Mouse (Mus musculus): ENCODE measurements around the gene Anks1. TPM values are rescaled to one million over a fixed set of nuclear protein-coding genes. Genes with fewer than 3 reads are reported as not detected.

The Anks1 gene
- 21.0 and 21.4 TPM in 2 replicates for polyA plus RNA-seq (2016; fragmentation: Nextera tagmentation; extraction: Ambion mirVana)

DNA sequence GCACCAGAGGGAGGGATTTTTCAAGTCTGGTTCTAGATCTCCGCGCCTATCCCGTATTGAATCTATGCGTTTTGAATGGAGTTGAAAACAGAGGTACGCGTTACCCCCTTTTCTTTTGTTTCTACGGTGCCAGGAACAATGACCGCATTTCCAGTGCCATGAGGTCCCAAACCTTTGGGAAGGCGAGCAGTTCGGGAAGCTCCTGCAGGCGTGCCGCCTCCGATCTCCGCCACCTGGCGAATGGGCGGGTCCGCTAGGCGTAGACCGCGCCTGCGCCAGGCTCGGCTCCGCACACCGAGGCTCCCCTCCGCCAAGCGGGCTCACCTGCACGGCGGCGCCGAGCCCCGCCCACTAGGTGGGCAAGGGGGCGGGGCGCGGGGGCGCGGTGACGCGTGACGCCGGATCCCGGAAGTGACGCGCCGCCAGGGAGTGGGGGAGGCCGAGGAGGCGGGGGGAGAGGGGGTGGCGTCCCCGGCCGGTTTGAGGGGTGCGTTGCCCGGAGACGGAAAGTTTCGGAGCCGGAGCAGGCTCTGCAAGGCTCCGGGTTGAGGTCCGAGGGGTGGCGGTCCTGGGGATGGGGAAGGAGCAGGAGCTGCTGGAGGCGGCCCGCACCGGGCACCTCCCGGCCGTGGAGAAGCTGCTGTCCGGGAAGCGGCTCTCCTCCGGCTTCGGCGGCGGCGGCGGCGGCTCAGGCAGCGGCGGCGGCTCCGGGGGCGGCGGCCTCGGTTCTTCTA lies at the start of gene Anks1:
Gene Anks1, plus strand, starts transcription at position 419 of the 734 bp plus-strand sequence.
- no peaks in the 10 kb centered on the region for H3K9me3 ChIP-seq
- H3K27me3 ChIP-seq (ENCODE audit: poor library complexity, severe bottlenecking): no peaks in the 10 kb centered on the region
- WGBS: under 1% methylated on average over 78 of the region's 78 CpGs
- H3K4me3 ChIP-seq: peak within 1 kb of the TSS; percentile 94
- H3K4me1 ChIP-seq: peaks cover 46% of the 10 kb centered on the region
- peak within 1 kb of the TSS; percentile 91 for H3K27ac ChIP-seq
- DNase-seq (ENCODE audit: extremely low spot score, low spot score): peak; percentile 86
- H3K36me3 ChIP-seq (replicated peaks): peaks cover 32% of the 10 kb centered on the region

GRCm38 (mm10) chr17:27865461-27865860 lies 43.6 kb upstream of the Anks1 start:
- no peaks in the 10 kb centered on the region for H3K27me3 ChIP-seq (ENCODE audit: poor library complexity, severe bottlenecking)
- H3K36me3 ChIP-seq (replicated peaks): peaks cover 14% of the 10 kb centered on the region
- no peak overlapping the region for H3K27ac ChIP-seq
- no peak for DNase-seq (ENCODE audit: extremely low spot score, low spot score)
- H3K4me3 ChIP-seq: no peak overlapping the region
- no peaks in the 10 kb centered on the region; the same call in 1 of the 2 replicates for H3K9me3 ChIP-seq
- WGBS: 92% methylated on average over 2 of the region's 2 CpGs
- 0 out of 2 replicates have a peak, but pooled peaks cover 2% of the 10 kb centered on the region for H3K4me1 ChIP-seq

GRCm38 (mm10) chr17:27866737-27867136 lies 42.4 kb upstream of the Anks1 start:
- no peaks in the 10 kb centered on the region for H3K4me1 ChIP-seq
- H3K9me3 ChIP-seq: no peaks in the 10 kb centered on the region; the same call in 1 of the 2 replicates
- H3K36me3 ChIP-seq (replicated peaks): peaks cover 10% of the 10 kb centered on the region
- no peaks in the 10 kb centered on the region for H3K27me3 ChIP-seq (ENCODE audit: poor library complexity, severe bottlenecking)
- DNase-seq (ENCODE audit: extremely low spot score, low spot score): no peak
- H3K4me3 ChIP-seq: no peak overlapping the region
- H3K27ac ChIP-seq: no peak overlapping the region
- WGBS: 98% methylated on average over 4 of the region's 4 CpGs

DNA sequence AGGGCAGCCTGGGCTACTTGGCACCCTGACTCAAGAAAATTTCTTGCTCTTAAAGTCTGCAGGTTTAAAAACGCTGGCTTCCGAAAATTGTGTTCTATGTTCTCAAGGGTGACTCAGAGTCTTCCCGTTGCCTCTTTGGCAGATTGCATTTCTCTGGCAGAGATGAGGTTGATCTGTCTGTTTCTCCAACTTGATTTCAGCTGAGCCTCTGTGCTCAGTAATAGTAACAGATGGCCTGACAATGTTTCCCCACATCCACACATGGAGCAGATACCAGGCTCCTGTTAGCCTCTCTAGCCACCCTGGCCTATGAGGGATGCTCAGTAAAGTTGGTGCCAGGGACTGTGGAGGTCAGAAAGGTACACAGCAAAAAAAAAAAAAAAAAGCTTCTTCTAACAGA lies 37.3 kb upstream of the Anks1 start:
- H3K4me1 ChIP-seq: no peaks in the 10 kb centered on the region
- H3K27me3 ChIP-seq (ENCODE audit: poor library complexity, severe bottlenecking): no peaks in the 10 kb centered on the region
- H3K9me3 ChIP-seq: no peaks in the 10 kb centered on the region; the same call in 1 of the 2 replicates
- H3K36me3 ChIP-seq (replicated peaks): peaks cover 10% of the 10 kb centered on the region
- no peak overlapping the region for H3K4me3 ChIP-seq
- DNase-seq (ENCODE audit: extremely low spot score, low spot score): no peak
- no peak overlapping the region for H3K27ac ChIP-seq
- 93% methylated on average over 3 of the region's 3 CpGs for WGBS

- H3K27me3 ChIP-seq (ENCODE audit: poor library complexity, severe bottlenecking): no peaks in the 10 kb centered on the region
- no peak overlapping the region for H3K4me3 ChIP-seq
- DNase-seq (ENCODE audit: extremely low spot score, low spot score): no peak
- peaks cover 21% of the 10 kb centered on the region for H3K36me3 ChIP-seq (replicated peaks)
- H3K4me1 ChIP-seq: no peaks in the 10 kb centered on the region
- WGBS: 91% methylated on average over 3 of the region's 3 CpGs
- H3K27ac ChIP-seq: no peak overlapping the region
- no peaks in the 10 kb centered on the region; the same call in 1 of the 2 replicates for H3K9me3 ChIP-seq
These were observed 35.5 kb upstream of the Anks1 start for GRCm38 (mm10) chr17:27873583-27873982.

DNA sequence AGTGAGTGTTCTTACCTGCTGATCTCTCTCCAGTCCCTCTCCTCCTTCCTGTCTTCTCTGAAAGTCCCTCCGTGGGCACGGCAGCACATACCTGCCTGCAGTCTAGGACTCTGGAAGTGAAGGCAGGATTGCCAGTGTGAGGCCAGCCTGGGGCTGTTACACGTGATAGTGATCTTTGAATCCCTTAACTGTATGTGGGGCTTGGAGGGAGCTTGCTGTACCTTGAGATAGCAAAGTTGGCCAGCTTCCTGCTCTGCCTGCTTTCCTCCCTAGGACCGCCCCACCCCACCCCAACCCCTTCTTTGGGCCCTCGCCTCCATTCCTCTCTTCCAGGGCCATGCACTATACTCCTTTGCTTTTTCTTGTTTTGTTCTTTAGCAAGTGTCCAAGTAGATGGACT lies 34.6 kb upstream of the Anks1 start:
- Histone ChIP-seq H3K36me3 (replicated peaks) (peaks cover 25% of the 10 kb centered on the region), H3K4me3 (no peak overlapping the region), H3K27ac (no peak overlapping the region), H3K4me1 (no peaks in the 10 kb centered on the region), H3K27me3 (ENCODE audit: poor library complexity, severe bottlenecking) (no peaks in the 10 kb centered on the region), H3K9me3 (no peaks in the 10 kb centered on the region; the same call in 1 of the 2 replicates)
- no peak for DNase-seq (ENCODE audit: extremely low spot score, low spot score)
- WGBS: 69% methylated on average over 5 of the region's 5 CpGs

GRCm38 (mm10) chr17:27881518-27881917 lies 27.6 kb upstream of the Anks1 start:
- Histone ChIP-seq H3K9me3 (no peaks in the 10 kb centered on the region), H3K4me3 (no peak overlapping the region), H3K27me3 (ENCODE audit: poor library complexity, severe bottlenecking) (no peaks in the 10 kb centered on the region)

GRCm38 (mm10) chr17:27883129-27883528 lies 26.0 kb upstream of the Anks1 start:
- Histone ChIP-seq H3K27me3 (ENCODE audit: poor library complexity, severe bottlenecking) (no peaks in the 10 kb centered on the region), H3K36me3 (replicated peaks) (peaks cover 94% of the 10 kb centered on the region), H3K9me3 (no peaks in the 10 kb centered on the region), H3K27ac (no peak overlapping the region), H3K4me1 (no peaks in the 10 kb centered on the region), H3K4me3 (no peak overlapping the region)
- DNase-seq (ENCODE audit: extremely low spot score, low spot score): no peak
- WGBS: 93% methylated on average over 8 of the region's 8 CpGs

More at GRCm38 (mm10) chr17:27881518-27881917, 27.6 kb upstream of the Anks1 start:
- Histone ChIP-seq H3K27ac (no peak overlapping the region), H3K36me3 (replicated peaks) (peaks cover 86% of the 10 kb centered on the region), H3K4me1 (no peaks in the 10 kb centered on the region)
- DNase-seq (ENCODE audit: extremely low spot score, low spot score): no peak
- WGBS: 78% methylated on average over 11 of the region's 11 CpGs

DNA sequence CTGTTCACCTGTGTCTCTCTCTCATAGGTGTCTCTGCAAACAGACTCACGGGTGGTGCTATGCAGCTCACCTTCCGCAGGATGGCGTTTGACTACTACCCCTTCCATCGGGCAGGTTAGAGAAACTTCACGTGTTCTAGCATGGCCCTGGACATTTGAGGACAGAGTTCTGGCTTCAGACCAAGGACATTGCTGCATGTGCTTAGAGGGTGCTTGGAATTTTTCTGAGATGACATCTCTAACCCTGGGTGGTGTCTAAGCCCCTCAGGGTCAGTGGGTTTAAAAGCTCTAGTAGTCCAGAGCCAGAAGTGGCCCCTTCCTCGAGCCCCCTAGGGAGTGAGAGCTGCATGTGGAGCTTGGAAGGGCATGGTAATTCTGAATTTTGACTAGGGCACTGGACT lies 25.1 kb upstream of the Anks1 start:
- Histone ChIP-seq H3K27ac (no peak overlapping the region), H3K4me3 (no peak overlapping the region), H3K9me3 (no peaks in the 10 kb centered on the region), H3K36me3 (replicated peaks) (peaks cover 94% of the 10 kb centered on the region), H3K4me1 (no peaks in the 10 kb centered on the region), H3K27me3 (ENCODE audit: poor library complexity, severe bottlenecking) (no peaks in the 10 kb centered on the region)
- no peak for DNase-seq (ENCODE audit: extremely low spot score, low spot score)
- WGBS: 94% methylated on average over 6 of the region's 6 CpGs

DNA sequence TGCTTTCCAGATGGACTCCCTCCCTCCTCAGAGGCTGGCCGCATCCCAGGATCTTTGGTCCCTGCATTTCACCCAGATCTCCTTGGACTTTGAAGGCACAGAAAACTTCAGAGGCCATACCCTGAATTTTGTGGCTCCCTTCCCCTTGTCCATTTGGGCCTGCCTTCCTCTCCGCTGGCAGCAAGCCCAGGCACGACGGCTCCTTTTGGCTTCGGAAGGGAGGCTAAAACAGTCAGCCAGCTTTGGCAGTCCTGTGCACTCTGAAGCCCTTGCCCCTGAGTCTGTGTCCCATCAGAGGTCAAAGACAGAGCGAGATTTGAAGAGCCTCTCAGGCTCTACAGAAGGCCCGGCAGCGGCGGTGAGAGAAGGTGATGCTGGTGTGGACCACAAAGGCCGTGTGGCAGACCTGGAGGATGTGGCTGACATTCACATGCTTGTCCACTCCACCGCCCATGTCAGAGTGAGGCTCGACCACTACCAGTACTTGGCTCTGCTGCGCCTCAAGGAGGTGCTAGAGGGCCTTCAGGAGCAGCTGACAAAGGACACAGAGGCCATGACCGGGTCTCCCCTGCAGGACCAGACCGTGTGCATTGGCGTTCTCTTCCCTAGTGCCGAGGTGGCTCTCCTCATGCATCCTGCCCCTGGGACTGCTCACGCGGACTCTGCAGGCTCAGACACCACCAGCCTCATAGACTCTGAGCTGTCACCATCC lies 22.5 kb upstream of the Anks1 start:
- no peak overlapping the region for H3K27ac ChIP-seq
- no peaks in the 10 kb centered on the region for H3K4me1 ChIP-seq
- DNase-seq (ENCODE audit: extremely low spot score, low spot score): no peak
- peaks cover 93% of the 10 kb centered on the region for H3K36me3 ChIP-seq (replicated peaks)
- no peak overlapping the region for H3K4me3 ChIP-seq
- WGBS: 86% methylated on average over 19 of the region's 19 CpGs
- no peaks in the 10 kb centered on the region for H3K27me3 ChIP-seq (ENCODE audit: poor library complexity, severe bottlenecking)
- H3K9me3 ChIP-seq: no peaks in the 10 kb centered on the region

GRCm38 (mm10) chr17:27907512-27908205 lies 1.4 kb upstream of the Anks1 start:
- DNase-seq (ENCODE audit: extremely low spot score, low spot score): peak; percentile 90
- Histone ChIP-seq H3K4me1 (peaks cover 46% of the 10 kb centered on the region), H3K4me3 (peak overlapping the region; percentile 94), H3K27ac (peak overlapping the region; percentile 89), H3K36me3 (replicated peaks) (peaks cover 32% of the 10 kb centered on the region), H3K27me3 (ENCODE audit: poor library complexity, severe bottlenecking) (no peaks in the 10 kb centered on the region), H3K9me3 (no peaks in the 10 kb centered on the region)
- under 1% methylated on average over 45 of the region's 45 CpGs for WGBS

DNA sequence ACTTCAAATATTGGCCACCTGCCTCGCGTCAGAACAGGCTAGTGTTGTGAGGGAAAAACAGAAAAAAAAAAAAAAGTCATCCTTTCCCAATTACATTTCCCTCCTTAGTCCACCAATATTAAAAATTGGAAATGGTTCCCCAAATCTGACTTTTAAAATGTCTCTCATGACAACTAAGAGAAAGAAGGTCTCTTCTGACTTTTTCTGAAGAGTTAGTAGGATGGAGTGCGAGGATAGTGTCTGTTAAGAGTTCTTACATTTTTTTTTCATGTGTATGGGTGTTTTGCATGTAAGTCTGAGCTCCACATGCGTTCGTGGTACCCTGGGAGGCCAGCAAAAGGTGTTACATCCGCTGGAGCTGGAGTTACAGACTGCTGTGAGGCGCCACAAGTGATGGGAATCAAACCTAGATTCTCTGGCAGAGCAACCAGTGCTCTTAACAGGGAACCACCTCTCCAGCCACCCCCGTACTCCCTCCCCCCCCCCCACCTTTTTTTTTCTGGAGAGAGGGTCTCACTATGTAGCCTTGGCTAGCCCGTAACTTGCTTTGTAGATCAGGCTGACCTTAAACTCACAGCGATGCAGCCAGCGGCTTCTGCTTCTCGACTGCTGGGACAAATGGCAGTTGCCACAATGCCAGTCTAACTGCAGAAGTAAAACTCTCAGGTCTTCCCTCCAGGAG lies 759 bp upstream of the Anks1 start:
- Histone ChIP-seq H3K4me3 (peak overlapping the region; percentile 94), H3K9me3 (no peaks in the 10 kb centered on the region), H3K36me3 (replicated peaks) (peaks cover 32% of the 10 kb centered on the region), H3K27ac (peak overlapping the region; percentile 91), H3K4me1 (peaks cover 46% of the 10 kb centered on the region), H3K27me3 (ENCODE audit: poor library complexity, severe bottlenecking) (no peaks in the 10 kb centered on the region)
- DNase-seq (ENCODE audit: extremely low spot score, low spot score): no peak
- under 1% methylated on average over 12 of the region's 12 CpGs for WGBS

All from forebrain, embryonic 10.5 days (tissue).